Mouse (Mus musculus) hindbrain, embryonic 13.5 days (tissue): ENCODE results near the gene Exoc2. TPM values are rescaled to one million over a fixed set of nuclear protein-coding genes. Genes with fewer than 3 reads are reported as not detected.

Experiments used
- ATAC-seq: fragments of 200-750 bp; cut with Nextera tagmentation; 2 replicates; pipeline ENCODE4 v1.8.0; 2017; ENCODE audit warnings: moderate TSS enrichment; ENCODE audit not compliant: low FRiP score
- H3K27ac ChIP-seq: fragments of 300-500 bp; sonication (generic); 2 replicates; pipeline ENCODE4 v1.5.1; 2015; ENCODE audit warnings: inconsistent platforms, mild to moderate bottlenecking, moderate library complexity
- H3K27me3 ChIP-seq: fragments of 300-500 bp; sonication (generic); 2 replicates; pipeline ENCODE4 v1.6.1; 2015; ENCODE audit warnings: mild to moderate bottlenecking, inconsistent platforms
- H3K36me3 ChIP-seq: fragments of 300-500 bp; sonication (generic); 2 replicates; pipeline ENCODE4 v1.6.1; 2015; ENCODE audit warnings: mild to moderate bottlenecking, inconsistent platforms
- H3K4me1 ChIP-seq: fragments of 300-500 bp; sonication (generic); replicated peaks from 2 replicates; pipeline ENCODE4 v1.6.1; 2015; ENCODE audit warnings: inconsistent platforms
- H3K4me2 ChIP-seq: fragments of 300-500 bp; sonication (generic); 2 replicates; pipeline ENCODE4 v1.6.1; 2015; ENCODE audit warnings: inconsistent platforms, mild to moderate bottlenecking, moderate library complexity
- H3K4me3 ChIP-seq: fragments of 300-500 bp; sonication (generic); 2 replicates; pipeline ENCODE4 v1.5.1; 2015; ENCODE audit warnings: mild to moderate bottlenecking, inconsistent platforms
- H3K9ac ChIP-seq: fragments of 300-500 bp; sonication (generic); 2 replicates; pipeline ENCODE4 v1.6.1; 2015; ENCODE audit warnings: mild to moderate bottlenecking, inconsistent platforms
- H3K9me3 ChIP-seq: fragments of 300-500 bp; sonication (generic); 2 replicates; pipeline ENCODE4 v1.6.1; 2016; ENCODE audit warnings: inconsistent platforms
- WGBS: fragments of 180-500 bp; shearing (Covaris S2); methylation state at CpG from one replicate; pipeline ENCODE4 v1.1.7; 2015; 5-methylcytosine and 5-hydroxymethylcytosine counted together
- polyA plus RNA-seq: library from polyadenylated mRNA; unstranded; fragments of >200 nt; fragmentation: Nextera tagmentation; extraction: Ambion mirVana; gene quantifications from 2 replicates; pipeline ENCODE4 v1.2.1, GENCODE M21; 2015

Exoc2 gene
- polyA plus RNA-seq, 1 experiment from 2014 or later, result 48.4 TPM

GRCm38 (mm10) chr13:30913757-30914156 is 60.1 kb downstream of the Exoc2 start:
- ATAC-seq, result no peak
- Histone ChIP-seq H3K4me3 (no peak overlapping the region), H3K4me1 (peaks cover 3% of the 10 kb centered on the region), H3K27ac (no peak overlapping the region), H3K9me3 (no peaks in the 10 kb centered on the region), H3K4me2 (no peak overlapping the region), H3K27me3 (no peaks in the 10 kb centered on the region), H3K36me3 (peaks cover 8% of the 10 kb centered on the region; the same call in 1 of the 2 replicates), H3K9ac (no peak overlapping the region)

DNA sequence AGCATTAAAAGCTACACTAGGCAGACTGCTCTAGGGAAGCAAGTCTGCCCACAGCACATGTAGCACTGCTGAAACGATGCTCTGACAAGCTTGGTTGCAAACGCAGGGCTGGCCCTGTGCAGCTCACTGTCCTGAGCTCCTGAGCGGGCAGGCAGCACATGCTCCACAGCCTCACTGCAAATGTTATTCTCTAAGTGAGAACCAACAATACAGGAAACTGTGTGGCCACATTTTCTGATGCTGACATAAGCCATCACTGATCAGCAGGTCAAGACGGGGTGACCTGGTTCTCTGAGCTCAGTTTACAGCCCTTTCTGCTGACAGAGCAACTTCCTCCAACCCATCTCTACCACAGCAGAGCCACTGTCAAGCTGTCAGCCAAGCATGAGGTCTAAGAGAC is 60.9 kb downstream of the Exoc2 start:
- Histone ChIP-seq H3K4me2 (no peak overlapping the region), H3K27me3 (no peaks in the 10 kb centered on the region), H3K4me1 (peaks cover 3% of the 10 kb centered on the region), H3K4me3 (no peak overlapping the region), H3K9me3 (no peaks in the 10 kb centered on the region), H3K27ac (peak overlapping the region; percentile 48; the same call in 1 of the 2 replicates), H3K9ac (no peak overlapping the region), H3K36me3 (peaks cover 8% of the 10 kb centered on the region; the same call in 1 of the 2 replicates)
- 44% methylated on average over 4 of the region's 4 CpGs for WGBS
- ATAC-seq, result no peak

GRCm38 (mm10) chr13:30911931-30912625 is 61.8 kb downstream of the Exoc2 start:
- WGBS, result 73% methylated on average over 5 of the region's 5 CpGs
- ATAC-seq, result no peak
- H3K27me3 ChIP-seq, result no peaks in the 10 kb centered on the region

GRCm38 (mm10) chr13:30910889-30911288 is 63.0 kb downstream of the Exoc2 start:
- peaks cover 10% of the 10 kb centered on the region; the same call in 1 of the 2 replicates for H3K36me3 ChIP-seq
- WGBS, result 74% methylated on average over 5 of the region's 5 CpGs
- H3K9me3 ChIP-seq, result no peaks in the 10 kb centered on the region
- H3K4me1 ChIP-seq, result peaks cover 3% of the 10 kb centered on the region
- no peak for ATAC-seq
- H3K4me3 ChIP-seq, result no peak overlapping the region
- no peaks in the 10 kb centered on the region for H3K27me3 ChIP-seq
- H3K4me2 ChIP-seq, result no peak overlapping the region
- no peak overlapping the region for H3K27ac ChIP-seq
- no peak overlapping the region for H3K9ac ChIP-seq

More at GRCm38 (mm10) chr13:30911931-30912625, 61.8 kb downstream of the Exoc2 start:
- Histone ChIP-seq H3K27ac (no peak overlapping the region), H3K9me3 (no peaks in the 10 kb centered on the region), H3K4me2 (no peak overlapping the region), H3K9ac (no peak overlapping the region), H3K4me1 (peaks cover 3% of the 10 kb centered on the region), H3K4me3 (no peak overlapping the region), H3K36me3 (peaks cover 8% of the 10 kb centered on the region; the same call in 1 of the 2 replicates)

- 51% methylated on average over 2 of the region's 2 CpGs for WGBS
- no peak for ATAC-seq
Observed at GRCm38 (mm10) chr13:30902286-30902685, 71.6 kb downstream of the Exoc2 start.

DNA sequence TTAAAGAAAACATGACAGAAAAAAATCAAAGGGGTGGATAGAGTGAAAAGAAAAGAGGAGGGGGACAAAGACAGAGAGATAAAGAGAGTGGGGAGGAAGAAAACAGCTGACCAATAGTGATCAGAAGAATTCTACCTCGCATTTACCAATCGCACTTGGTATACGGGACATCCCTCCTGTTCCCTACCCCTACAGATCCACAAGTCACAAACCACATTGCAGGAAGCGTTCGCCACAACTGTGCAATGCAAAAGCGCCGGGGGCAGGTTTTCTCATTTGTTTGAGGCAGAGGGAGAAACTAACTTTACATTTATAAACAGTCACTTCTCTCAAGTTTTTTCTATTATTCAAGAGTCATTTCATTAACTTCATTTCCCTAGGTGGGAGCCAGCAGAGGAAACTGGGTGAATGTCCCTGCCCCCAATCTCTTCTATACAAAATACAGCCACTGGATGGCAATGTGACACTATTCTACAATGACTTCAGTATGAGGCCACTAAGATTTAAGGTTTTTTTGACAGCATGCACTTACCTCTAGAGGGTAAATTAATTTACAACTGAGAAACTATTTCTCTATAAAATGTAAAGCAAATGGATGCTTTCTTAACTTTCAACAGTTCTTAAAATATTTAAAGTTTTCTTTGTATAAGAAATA is 72.4 kb downstream of the Exoc2 start:
- WGBS, result 89% methylated on average over 7 of the region's 7 CpGs
- H3K4me2 ChIP-seq, result no peak overlapping the region
- H3K4me1 ChIP-seq, result no peaks in the 10 kb centered on the region
- no peak overlapping the region for H3K4me3 ChIP-seq
- H3K9me3 ChIP-seq, result no peaks in the 10 kb centered on the region
- ATAC-seq, result no peak
- no peaks in the 10 kb centered on the region for H3K27me3 ChIP-seq
- peaks cover 29% of the 10 kb centered on the region for H3K36me3 ChIP-seq
- no peak overlapping the region for H3K9ac ChIP-seq
- no peak overlapping the region for H3K27ac ChIP-seq

More at GRCm38 (mm10) chr13:30902286-30902685, 71.6 kb downstream of the Exoc2 start:
- peaks cover 29% of the 10 kb centered on the region for H3K36me3 ChIP-seq
- H3K9me3 ChIP-seq, result no peaks in the 10 kb centered on the region
- no peak overlapping the region for H3K4me3 ChIP-seq
- no peaks in the 10 kb centered on the region for H3K27me3 ChIP-seq
- no peak overlapping the region for H3K9ac ChIP-seq
- no peak overlapping the region for H3K27ac ChIP-seq
- no peaks in the 10 kb centered on the region for H3K4me1 ChIP-seq
- no peak overlapping the region for H3K4me2 ChIP-seq

DNA sequence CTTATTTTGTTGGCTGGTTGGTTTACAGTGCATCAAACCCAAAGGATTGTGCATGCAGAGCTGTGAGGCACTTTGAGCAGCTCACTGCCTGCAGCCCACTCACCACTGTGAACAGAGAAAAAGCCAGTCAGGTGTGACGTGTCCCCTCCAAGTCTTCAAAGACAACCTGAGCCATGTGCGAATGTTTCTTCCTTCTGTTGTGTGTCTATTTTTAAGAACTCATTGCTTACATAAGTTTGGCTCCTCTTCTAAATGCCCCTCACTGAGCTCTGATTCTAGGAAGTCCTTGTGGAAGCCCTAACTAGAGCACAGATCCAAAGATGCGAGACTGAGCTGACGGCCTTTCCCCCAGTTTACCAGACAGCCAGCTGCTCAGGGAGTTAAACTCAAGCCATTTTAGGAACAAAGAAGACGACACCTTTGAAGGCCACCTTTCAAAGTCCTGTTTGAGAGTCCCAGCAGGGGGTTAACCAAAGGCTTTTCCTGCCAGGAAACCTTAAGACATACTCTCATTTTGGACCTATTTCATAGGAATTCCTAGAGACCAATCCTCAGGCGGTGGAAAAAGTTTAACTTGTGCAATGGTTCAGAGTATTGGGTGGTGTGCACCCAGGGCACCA is 79.8 kb downstream of the Exoc2 start:
- no peaks in the 10 kb centered on the region for H3K27me3 ChIP-seq
- peaks cover 4% of the 10 kb centered on the region; the same call in 1 of the 2 replicates for H3K36me3 ChIP-seq
- no peak overlapping the region for H3K4me3 ChIP-seq
- H3K4me1 ChIP-seq, result no peaks in the 10 kb centered on the region
- H3K9ac ChIP-seq, result no peak overlapping the region
- no peak for ATAC-seq
- H3K9me3 ChIP-seq, result no peaks in the 10 kb centered on the region
- no peak overlapping the region for H3K27ac ChIP-seq
- H3K4me2 ChIP-seq, result no peak overlapping the region
- WGBS, result 55% methylated on average over 6 of the region's 6 CpGs

DNA sequence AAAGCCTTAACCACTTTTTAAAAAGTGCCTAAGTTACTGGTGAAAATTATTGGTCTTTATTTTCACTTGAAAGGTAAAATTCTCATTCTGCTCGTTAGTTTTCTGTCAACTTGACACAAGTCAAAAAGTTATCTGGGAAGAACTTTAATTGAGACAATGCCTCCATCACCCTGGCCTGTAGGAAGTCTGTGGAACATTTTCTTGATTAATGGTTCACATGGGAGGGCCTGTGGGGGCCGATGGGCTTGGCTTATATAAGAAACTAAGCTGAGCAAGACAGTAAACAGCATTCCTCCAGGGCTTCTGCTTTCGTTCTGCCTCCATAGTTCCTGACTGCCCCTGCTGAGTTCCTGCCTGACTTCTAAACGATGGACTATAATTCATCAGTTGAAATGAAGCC is 81.6 kb downstream of the Exoc2 start:
- Histone ChIP-seq H3K27me3 (no peaks in the 10 kb centered on the region), H3K9ac (no peak overlapping the region), H3K36me3 (no peaks in the 10 kb centered on the region), H3K4me1 (no peaks in the 10 kb centered on the region), H3K9me3 (no peaks in the 10 kb centered on the region), H3K27ac (no peak overlapping the region), H3K4me3 (no peak overlapping the region), H3K4me2 (no peak overlapping the region)
- ATAC-seq, result no peak
- 73% methylated on average over 4 of the region's 4 CpGs for WGBS

- no peaks in the 10 kb centered on the region for H3K4me1 ChIP-seq
- 0 out of 2 replicates have a peak, but pooled peaks cover 3% of the 10 kb centered on the region for H3K36me3 ChIP-seq
- no peak overlapping the region for H3K4me3 ChIP-seq
- no peaks in the 10 kb centered on the region for H3K9me3 ChIP-seq
- WGBS, result 68% methylated on average over 5 of the region's 5 CpGs
- H3K4me2 ChIP-seq, result no peak overlapping the region
- H3K27me3 ChIP-seq, result no peaks in the 10 kb centered on the region
- H3K27ac ChIP-seq, result no peak overlapping the region
- ATAC-seq, result no peak
- H3K9ac ChIP-seq, result no peak overlapping the region
Observed at GRCm38 (mm10) chr13:30891223-30891622, 82.7 kb downstream of the Exoc2 start.

GRCm38 (mm10) chr13:30888480-30888879 is 85.4 kb downstream of the Exoc2 start:
- H3K4me2 ChIP-seq, result no peak overlapping the region
- 10% methylated on average over 3 of the region's 3 CpGs for WGBS
- peaks cover 25% of the 10 kb centered on the region for H3K36me3 ChIP-seq
- no peaks in the 10 kb centered on the region for H3K27me3 ChIP-seq
- H3K4me3 ChIP-seq, result no peak overlapping the region
- no peak overlapping the region for H3K9ac ChIP-seq
- no peaks in the 10 kb centered on the region for H3K4me1 ChIP-seq
- no peak for ATAC-seq
- no peaks in the 10 kb centered on the region for H3K9me3 ChIP-seq
- no peak overlapping the region for H3K27ac ChIP-seq

DNA sequence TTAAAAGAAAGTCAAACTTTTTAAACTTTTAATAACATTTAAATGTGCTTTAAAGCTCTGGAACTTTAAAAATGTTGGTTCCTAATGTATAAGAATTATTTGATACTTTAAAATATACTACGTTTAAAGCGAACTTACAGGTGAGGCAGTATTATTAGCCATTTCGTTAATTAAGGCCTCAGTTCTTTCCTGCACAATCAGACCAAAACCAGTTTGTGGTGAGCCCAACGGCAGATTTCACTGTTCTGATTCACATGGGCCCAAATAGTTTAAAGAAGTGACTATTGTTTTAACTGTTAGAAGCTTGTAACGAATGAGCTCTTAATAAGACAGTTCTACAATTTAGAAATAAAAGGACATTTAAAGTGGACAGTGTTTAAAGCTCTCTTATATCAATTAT is 93.6 kb downstream of the Exoc2 start:
- no peaks in the 10 kb centered on the region for H3K9me3 ChIP-seq
- H3K4me3 ChIP-seq, result no peak overlapping the region
- no peak for ATAC-seq
- WGBS, result 92% methylated on average over 5 of the region's 5 CpGs
- peaks cover 48% of the 10 kb centered on the region for H3K36me3 ChIP-seq
- no peak overlapping the region for H3K27ac ChIP-seq
- H3K4me1 ChIP-seq, result no peaks in the 10 kb centered on the region
- no peak overlapping the region for H3K9ac ChIP-seq
- H3K27me3 ChIP-seq, result no peaks in the 10 kb centered on the region
- no peak overlapping the region for H3K4me2 ChIP-seq

DNA sequence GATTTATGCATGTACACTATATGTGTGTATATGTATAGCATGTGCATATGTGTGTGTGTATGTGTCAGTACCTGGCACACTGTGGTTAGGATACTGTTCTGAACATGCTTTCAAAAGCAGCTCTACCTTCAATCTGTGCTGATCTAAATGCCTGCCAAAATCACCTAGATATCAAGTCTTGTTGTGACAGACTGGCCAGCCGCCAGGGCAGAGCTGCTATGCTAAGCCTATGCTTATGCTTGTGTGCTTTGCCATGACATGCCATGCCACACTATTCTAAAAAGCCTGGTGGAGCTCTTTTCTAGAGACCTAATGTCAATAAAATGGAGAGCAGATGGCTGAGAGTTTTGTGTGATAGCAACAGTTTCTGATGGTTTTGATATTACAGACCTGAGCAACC is 94.0 kb downstream of the Exoc2 start:
- Histone ChIP-seq H3K27ac (no peak overlapping the region), H3K27me3 (no peaks in the 10 kb centered on the region), H3K4me2 (no peak overlapping the region), H3K36me3 (peaks cover 44% of the 10 kb centered on the region), H3K4me1 (no peaks in the 10 kb centered on the region), H3K9me3 (no peaks in the 10 kb centered on the region), H3K4me3 (no peak overlapping the region), H3K9ac (no peak overlapping the region)
- no peak for ATAC-seq
- WGBS, result 89% methylated on average over 1 of the region's 1 CpGs
